21 mouse cellular contexts compared by ENCODE assay signal in genomic region chr7:99075101-99075500, GRCm38 (mm10).
"Had no signal": no experiment of that assay in that cellular context is flagged by ENCODE, and none has a peak within 500 bp of the region (broad histone marks: within the 10 kb centered on the region; RNA-seq: fewer than 3 reads in every experiment).

No protein-coding gene starts in this region.

- H3K4me3 ChIP-seq: left cerebral cortex, adult 2 months; liver, embryonic 15.5 days; lung, embryonic 15.5 days; megakaryocyte, embryonic 14.5 days; midbrain, embryonic 10.5 days; midbrain, embryonic 13.5 days; myocyte; neural tube, embryonic 13.5 days; stomach, embryonic 15.5 days had no signal

- H3K9me3 ChIP-seq: liver, embryonic 15.5 days; lung, embryonic 15.5 days; megakaryocyte, embryonic 14.5 days; midbrain, embryonic 10.5 days; midbrain, embryonic 13.5 days; neural tube, embryonic 13.5 days; stomach, embryonic 15.5 days had no signal

- H3K4me1 ChIP-seq: midbrain, embryonic 13.5 days; neural tube, embryonic 13.5 days had no signal

- H3K36me3 ChIP-seq: liver, embryonic 15.5 days; lung, embryonic 15.5 days; midbrain, embryonic 10.5 days; midbrain, embryonic 13.5 days; neural tube, embryonic 13.5 days; stomach, embryonic 15.5 days had no signal

- DNase-seq: layer of hippocampus, postnatal 36 days; lung, adult 18-20 months; lung, postnatal 10 days; lung, postnatal 36 days; retina, postnatal 1 day; right cerebral cortex, postnatal 25 days; spleen, adult 18-20 months; thymus, postnatal 25 days had no signal

- H3K4me2 ChIP-seq: liver, embryonic 11.5 days; liver, embryonic 15.5 days; lung, embryonic 15.5 days; midbrain, embryonic 13.5 days; neural tube, embryonic 13.5 days; stomach, embryonic 15.5 days had no signal

- H3K27me3 ChIP-seq: liver, embryonic 15.5 days; lung, embryonic 15.5 days; megakaryocyte, embryonic 14.5 days; midbrain, embryonic 13.5 days; neural tube, embryonic 13.5 days; stomach, embryonic 15.5 days had no signal

- H3K9ac ChIP-seq: liver, embryonic 15.5 days; lung, embryonic 15.5 days; midbrain, embryonic 13.5 days; neural tube, embryonic 13.5 days; stomach, embryonic 15.5 days had no signal

- H3K27ac ChIP-seq: kidney, postnatal 0 days; left cerebral cortex, adult 2 months; liver, embryonic 15.5 days; lung, embryonic 15.5 days; midbrain, embryonic 10.5 days; midbrain, embryonic 13.5 days; neural tube, embryonic 13.5 days; stomach, embryonic 15.5 days had no signal

- ATAC-seq: intestine, postnatal 0 days; midbrain, embryonic 13.5 days; midbrain, embryonic 16.5 days had no signal
